Mouse (Mus musculus): Measurements from ENCODE around the gene Pacsin1. TPM values are rescaled to one million over a fixed set of nuclear protein-coding genes. Genes with fewer than 3 reads are reported as not detected.
A peak's percentile ranks its signal among the peaks of the same experiment; 100 is the strongest.

Pacsin1 gene
- polyA plus RNA-seq (2016; fragmentation: Nextera tagmentation; extraction: Ambion mirVana), result 0.20 and 0.48 TPM in 2 replicates

DNA sequence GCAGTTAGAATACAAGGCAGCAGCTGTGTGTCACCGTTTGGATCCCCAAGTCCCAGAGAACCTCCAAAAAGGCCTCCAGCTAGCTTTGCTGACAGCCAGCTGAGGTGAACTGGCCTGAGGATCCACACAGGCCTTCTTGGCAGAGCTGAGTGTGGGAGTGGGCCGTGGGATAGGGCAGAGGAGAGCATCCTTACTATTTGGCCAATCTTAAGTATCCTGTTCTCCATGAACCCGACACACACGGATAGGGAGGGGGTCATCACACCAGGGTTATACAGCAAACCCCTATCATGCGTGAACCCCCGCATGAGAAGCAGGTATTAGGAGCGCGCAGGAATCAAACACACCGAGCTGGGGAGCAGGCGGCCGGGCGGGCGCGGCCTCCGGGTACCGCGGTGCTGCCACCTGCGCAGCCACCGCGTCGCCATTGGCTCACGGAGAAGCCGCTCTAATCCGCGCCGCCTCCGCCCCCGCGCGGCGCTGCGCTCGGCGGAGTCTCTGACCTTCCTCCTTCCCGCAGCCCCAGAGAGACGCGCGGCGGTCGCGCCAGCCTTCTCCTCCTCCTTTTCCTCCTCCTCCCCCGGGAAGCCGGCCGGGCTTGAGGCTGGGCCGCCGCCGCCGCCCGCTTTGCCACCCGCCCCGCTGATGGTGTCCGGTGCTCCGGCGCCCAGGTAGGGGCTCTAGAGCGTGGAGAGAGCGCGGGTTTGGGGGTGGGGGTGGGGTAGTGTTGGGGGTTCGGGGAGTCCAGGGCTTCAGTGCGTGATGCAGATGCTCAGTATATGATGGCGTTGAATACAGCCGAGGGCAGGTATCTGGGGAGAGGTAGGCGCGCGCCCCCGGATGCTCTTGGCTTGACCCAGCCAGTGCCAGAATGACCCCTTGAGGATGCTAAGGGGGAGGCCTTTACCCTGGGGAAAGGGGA is at the start of gene Pacsin1:
TSS of gene Pacsin1 (plus strand) at position 421 of the 922 bp plus-strand sequence.
- H3K27me3 ChIP-seq (replicated peaks), result peaks cover 73% of the 10 kb centered on the region
- no peaks in the 10 kb centered on the region for H3K9me3 ChIP-seq (replicated peaks)
- WGBS (ENCODE audit: insufficient replicate concordance), result 2% methylated on average over 65 of the region's 65 CpGs
- no peak within 1 kb of the TSS for H3K9ac ChIP-seq
- H3K4me2 ChIP-seq, result peak within 1 kb of the TSS; percentile 72
- ATAC-seq, result no peak
- H3K27ac ChIP-seq, result no peak within 1 kb of the TSS
- peak within 1 kb of the TSS; percentile 49 for H3K4me3 ChIP-seq
- peaks cover 22% of the 10 kb centered on the region for H3K4me1 ChIP-seq
- no peaks in the 10 kb centered on the region for H3K36me3 ChIP-seq

DNA sequence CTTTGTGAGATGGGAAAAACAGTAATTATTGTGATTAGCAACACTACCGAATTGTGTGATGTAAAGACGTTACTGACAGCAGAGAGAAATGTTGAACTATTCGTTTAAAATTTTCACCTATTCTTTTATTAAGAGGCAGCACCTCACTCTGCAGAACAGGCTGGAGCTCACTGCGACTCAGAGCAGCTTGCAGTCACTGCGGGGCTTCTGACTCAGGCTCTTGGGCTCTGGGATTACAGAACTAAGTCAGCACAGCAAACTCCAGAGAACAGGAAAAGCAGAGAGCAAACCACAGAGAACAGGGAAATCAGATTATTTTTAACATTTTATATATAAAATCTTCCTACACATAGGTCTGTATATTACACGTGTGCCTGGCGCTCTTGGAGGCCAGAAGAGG is 45.7 kb upstream of the Pacsin1 start:
- Histone ChIP-seq H3K4me2 (no peak overlapping the region), H3K4me1 (peaks cover 63% of the 10 kb centered on the region), H3K27me3 (replicated peaks) (no peaks in the 10 kb centered on the region), H3K4me3 (no peak overlapping the region), H3K27ac (no peak overlapping the region), H3K9ac (no peak overlapping the region), H3K9me3 (replicated peaks) (no peaks in the 10 kb centered on the region), H3K36me3 (peaks cover 31% of the 10 kb centered on the region)
- no peak for ATAC-seq
- WGBS (ENCODE audit: insufficient replicate concordance), result 81% methylated on average over 7 of the region's 7 CpGs

DNA sequence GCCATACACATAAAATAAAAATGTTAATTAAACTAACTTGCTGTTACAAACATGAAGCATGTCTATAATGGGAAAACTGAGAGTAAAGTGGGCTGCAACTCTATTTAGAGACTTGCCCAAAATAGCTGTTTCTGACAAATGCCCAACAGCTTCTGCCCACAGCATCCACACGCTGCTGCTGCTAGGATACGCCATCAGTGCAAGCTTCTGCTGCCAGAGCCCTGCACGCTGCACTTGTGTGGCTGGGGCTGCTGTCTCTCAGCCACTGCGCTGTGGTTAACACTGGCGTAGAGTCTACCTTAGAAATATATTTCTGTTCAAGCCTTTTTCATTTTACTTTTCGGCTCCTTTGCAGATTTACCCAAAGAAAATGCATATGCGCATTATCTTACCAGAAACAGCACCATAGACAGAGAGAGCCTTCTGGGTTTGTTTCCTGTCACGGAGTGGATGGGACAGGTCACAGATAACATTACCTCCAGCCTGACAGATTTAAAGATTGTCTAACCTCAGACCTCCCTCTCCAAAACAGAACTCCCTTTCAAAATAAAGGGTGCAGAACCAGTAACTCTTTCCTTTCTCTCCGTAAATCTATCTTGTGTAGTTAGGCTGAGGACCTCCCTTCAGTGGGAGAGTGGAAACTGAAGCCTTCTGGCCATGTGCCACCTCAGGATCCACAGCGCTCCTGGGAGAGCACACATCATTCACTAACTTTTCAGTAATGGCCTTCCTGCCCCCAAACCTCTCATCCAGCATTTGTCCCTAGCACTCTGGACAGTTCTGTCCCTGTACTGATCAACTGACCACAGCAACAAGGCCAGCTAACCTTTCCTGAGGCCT is 44.4 kb upstream of the Pacsin1 start:
- 40% methylated on average over 10 of the region's 10 CpGs for WGBS (ENCODE audit: insufficient replicate concordance)
- ATAC-seq, result no peak
- peak overlapping the region; percentile 22 for H3K4me2 ChIP-seq
- H3K27ac ChIP-seq, result no peak overlapping the region
- peaks cover 35% of the 10 kb centered on the region for H3K36me3 ChIP-seq
- no peaks in the 10 kb centered on the region for H3K27me3 ChIP-seq (replicated peaks)
- H3K4me1 ChIP-seq, result peaks cover 62% of the 10 kb centered on the region
- H3K4me3 ChIP-seq, result no peak overlapping the region
- no peak overlapping the region for H3K9ac ChIP-seq
- H3K9me3 ChIP-seq (replicated peaks), result no peaks in the 10 kb centered on the region

- Histone ChIP-seq H3K4me1 (peaks cover 58% of the 10 kb centered on the region), H3K9me3 (replicated peaks) (no peaks in the 10 kb centered on the region), H3K9ac (no peak overlapping the region), H3K4me3 (no peak overlapping the region), H3K27ac (no peak overlapping the region), H3K36me3 (peaks cover 36% of the 10 kb centered on the region), H3K27me3 (replicated peaks) (no peaks in the 10 kb centered on the region), H3K4me2 (peak overlapping the region; percentile 22; the same call in 1 of the 2 replicates)
- 38% methylated on average over 3 of the region's 3 CpGs for whole genome bisulfite sequencing (ENCODE audit: insufficient replicate concordance)
- peak; percentile 41; the same call in 1 of the 2 replicates for ATAC-seq
Observed at GRCm38 (mm10) chr17:27611519-27611884, 43.8 kb upstream of the Pacsin1 start.

DNA sequence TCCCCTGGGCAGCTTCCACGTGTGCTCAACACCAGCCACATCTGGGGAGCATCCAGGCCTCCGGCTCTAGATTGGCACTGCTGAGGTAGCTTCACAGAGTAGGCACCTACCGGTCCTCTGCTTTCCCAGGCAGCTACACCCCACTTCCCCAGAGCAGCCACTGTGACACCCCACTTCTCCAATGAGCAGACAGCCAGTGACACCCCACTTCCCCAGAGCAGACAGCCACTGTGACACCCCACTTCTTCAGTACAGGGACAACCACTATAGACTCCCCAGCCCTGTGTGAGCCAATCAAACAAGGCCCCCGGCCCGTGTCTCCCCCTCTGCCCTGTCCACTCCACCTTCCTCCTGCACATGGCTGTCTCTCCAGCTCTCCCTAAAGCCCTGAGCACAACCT is 43.3 kb upstream of the Pacsin1 start:
- H3K4me1 ChIP-seq, result peaks cover 58% of the 10 kb centered on the region
- 0 out of 2 replicates have a peak, but pooled peaks have one; percentile 15 for ATAC-seq
- WGBS (ENCODE audit: insufficient replicate concordance), result 63% methylated on average over 5 of the region's 5 CpGs
- H3K27ac ChIP-seq, result peak overlapping the region; percentile 37; the same call in 1 of the 2 replicates
- no peak overlapping the region for H3K4me3 ChIP-seq
- no peaks in the 10 kb centered on the region for H3K9me3 ChIP-seq (replicated peaks)
- H3K36me3 ChIP-seq, result peaks cover 39% of the 10 kb centered on the region
- peak overlapping the region; percentile 22; the same call in 1 of the 2 replicates for H3K4me2 ChIP-seq
- peak overlapping the region; percentile 24; the same call in 1 of the 2 replicates for H3K9ac ChIP-seq
- H3K27me3 ChIP-seq (replicated peaks), result no peaks in the 10 kb centered on the region

DNA sequence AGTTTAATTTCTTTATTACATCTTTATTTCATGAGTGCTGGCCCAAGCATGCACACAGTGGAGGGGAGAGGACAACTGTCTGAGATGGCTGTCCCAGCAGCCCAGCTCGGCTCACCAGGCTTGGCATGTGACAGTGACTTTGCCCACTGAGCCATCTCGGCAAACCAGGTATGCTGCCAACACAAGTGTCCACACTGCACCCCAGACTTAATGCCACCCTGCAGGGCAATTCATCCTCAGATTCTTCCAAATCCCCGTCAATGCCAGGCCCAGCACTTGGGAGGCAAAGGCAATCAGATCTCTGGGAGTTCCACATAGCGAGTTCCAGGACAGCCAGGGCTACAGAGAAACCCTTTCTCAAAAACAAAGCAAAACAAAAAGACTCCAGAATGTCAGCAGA is 42.3 kb upstream of the Pacsin1 start:
- WGBS (ENCODE audit: insufficient replicate concordance), result 82% methylated on average over 4 of the region's 4 CpGs
- Histone ChIP-seq H3K36me3 (peaks cover 47% of the 10 kb centered on the region), H3K4me2 (no peak overlapping the region), H3K9ac (no peak overlapping the region), H3K4me1 (peaks cover 58% of the 10 kb centered on the region), H3K27ac (no peak overlapping the region), H3K4me3 (no peak overlapping the region), H3K9me3 (replicated peaks) (peaks cover 5% of the 10 kb centered on the region; the same call in 1 of the 2 replicates), H3K27me3 (replicated peaks) (no peaks in the 10 kb centered on the region)
- no peak for ATAC-seq

GRCm38 (mm10) chr17:27615388-27615787 is 39.9 kb upstream of the Pacsin1 start:
- no peak overlapping the region for H3K9ac ChIP-seq
- peaks cover 60% of the 10 kb centered on the region for H3K4me1 ChIP-seq
- no peak overlapping the region for H3K4me3 ChIP-seq
- no peak overlapping the region for H3K27ac ChIP-seq
- peaks cover 5% of the 10 kb centered on the region; the same call in 1 of the 2 replicates for H3K9me3 ChIP-seq (replicated peaks)
- peaks cover 47% of the 10 kb centered on the region for H3K36me3 ChIP-seq
- no peak for ATAC-seq
- 56% methylated on average over 7 of the region's 7 CpGs for WGBS (ENCODE audit: insufficient replicate concordance)
- no peaks in the 10 kb centered on the region for H3K27me3 ChIP-seq (replicated peaks)
- H3K4me2 ChIP-seq, result no peak overlapping the region

DNA sequence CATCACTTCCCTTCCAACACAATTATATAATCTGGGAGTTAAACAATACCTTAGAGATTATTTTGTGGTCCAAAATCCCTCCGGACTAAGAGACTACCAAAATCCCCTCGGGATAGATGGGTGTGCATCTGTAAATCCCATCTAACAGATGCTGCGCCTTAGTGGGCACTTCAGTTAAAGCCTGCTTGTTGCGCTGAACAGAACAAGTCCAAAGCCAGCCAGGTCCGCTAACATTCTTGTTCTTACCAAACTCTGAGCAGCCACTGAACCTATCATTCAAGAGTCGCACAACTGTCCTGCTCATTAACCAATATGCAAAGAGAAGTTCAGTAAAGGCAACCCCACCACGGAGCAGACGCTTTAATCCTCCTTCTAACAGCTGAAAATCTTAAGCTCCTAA is 34.1 kb upstream of the Pacsin1 start:
- H3K4me2 ChIP-seq, result peak overlapping the region; percentile 98
- 60% methylated on average over 8 of the region's 8 CpGs for WGBS (ENCODE audit: insufficient replicate concordance)
- H3K27me3 ChIP-seq (replicated peaks), result no peaks in the 10 kb centered on the region
- peak overlapping the region; percentile 94 for H3K9ac ChIP-seq
- H3K9me3 ChIP-seq (replicated peaks), result peaks cover 5% of the 10 kb centered on the region; the same call in 1 of the 2 replicates
- H3K4me3 ChIP-seq, result peak overlapping the region; percentile 94
- H3K4me1 ChIP-seq, result peaks cover 57% of the 10 kb centered on the region
- no peak overlapping the region for H3K27ac ChIP-seq
- peaks cover 30% of the 10 kb centered on the region for H3K36me3 ChIP-seq
- ATAC-seq, result no peak

- peaks cover 5% of the 10 kb centered on the region; the same call in 1 of the 2 replicates for H3K9me3 ChIP-seq (replicated peaks)
- H3K27me3 ChIP-seq (replicated peaks), result no peaks in the 10 kb centered on the region
- peak overlapping the region; percentile 90 for H3K27ac ChIP-seq
- H3K4me3 ChIP-seq, result peak overlapping the region; percentile 94
- 2% methylated on average over 23 of the region's 23 CpGs for WGBS (ENCODE audit: insufficient replicate concordance)
- peaks cover 24% of the 10 kb centered on the region for H3K36me3 ChIP-seq
- peak overlapping the region; percentile 98 for H3K4me2 ChIP-seq
- peak overlapping the region; percentile 94 for H3K9ac ChIP-seq
- ATAC-seq, result no peak
- H3K4me1 ChIP-seq, result peaks cover 57% of the 10 kb centered on the region
Observed at GRCm38 (mm10) chr17:27621705-27622531, 33.4 kb upstream of the Pacsin1 start.

DNA sequence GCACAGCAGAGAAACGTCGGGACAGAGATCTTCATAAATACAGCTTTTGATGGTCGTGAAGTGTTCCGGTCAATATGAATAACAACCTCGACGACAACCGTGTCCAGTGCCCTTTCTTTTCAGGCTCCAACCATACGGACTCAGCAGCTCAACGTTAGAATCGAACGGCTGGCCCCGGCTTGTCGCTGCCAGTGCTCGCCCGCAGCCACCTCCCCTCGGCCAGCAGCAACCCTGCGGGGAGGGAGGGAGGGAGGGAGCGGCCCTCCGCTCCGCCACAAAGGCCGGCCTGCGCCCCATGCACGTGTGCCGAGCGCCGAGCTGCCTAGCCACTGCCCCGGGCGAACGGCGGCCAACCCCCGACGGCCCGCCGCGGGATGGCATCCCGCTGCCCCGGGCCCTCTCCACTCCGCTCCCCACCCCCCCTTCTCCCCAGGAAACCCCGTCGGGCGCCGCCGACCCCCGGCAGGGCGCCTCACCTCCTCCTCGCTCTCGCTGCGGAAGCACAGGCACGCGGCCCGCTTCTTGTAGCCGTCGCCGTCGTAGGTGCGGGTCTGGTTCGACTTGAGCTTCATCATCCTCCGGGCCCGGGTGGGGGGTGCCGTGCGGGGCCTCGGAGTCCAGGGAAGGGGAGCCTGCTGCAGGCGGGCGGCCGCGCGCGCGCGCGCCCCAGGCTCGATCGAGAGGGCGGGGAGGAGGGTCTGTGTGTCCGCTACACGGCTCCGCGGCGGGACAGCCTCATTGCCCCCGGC is 32.5 kb upstream of the Pacsin1 start:
- Histone ChIP-seq H3K36me3 (peaks cover 16% of the 10 kb centered on the region), H3K9ac (peak overlapping the region; percentile 94), H3K27me3 (replicated peaks) (no peaks in the 10 kb centered on the region), H3K27ac (peak overlapping the region; percentile 90), H3K9me3 (replicated peaks) (0 out of 2 replicates have a peak, but pooled peaks cover 2% of the 10 kb centered on the region), H3K4me3 (peak overlapping the region; percentile 94), H3K4me1 (peaks cover 57% of the 10 kb centered on the region), H3K4me2 (peak overlapping the region; percentile 98)
- under 1% methylated on average over 80 of the region's 80 CpGs for WGBS (ENCODE audit: insufficient replicate concordance)
- peak; percentile 70 for ATAC-seq

Data from liver, embryonic 12.5 days (tissue).